Mouse (Mus musculus) heart, adult 2 months (tissue): Measurements from ENCODE around the gene Mgmt.

Experiments
- CTCF ChIP-seq: fragments of 200-600 bp; IDR thresholded peaks from 2 replicates; pipeline ENCODE4 v1.8.1; 2022; ENCODE audit warnings: antibody characterized with exemption, mild to moderate bottlenecking, moderate library complexity
- POLR2A ChIP-seq: fragments of 200-500 bp; IDR thresholded peaks from 2 replicates; pipeline ENCODE4 v1.6.1; 2011; ENCODE audit warnings: mild to moderate bottlenecking, low read depth, low read length, control low read depth; ENCODE audit not compliant: insufficient read depth

DNA sequence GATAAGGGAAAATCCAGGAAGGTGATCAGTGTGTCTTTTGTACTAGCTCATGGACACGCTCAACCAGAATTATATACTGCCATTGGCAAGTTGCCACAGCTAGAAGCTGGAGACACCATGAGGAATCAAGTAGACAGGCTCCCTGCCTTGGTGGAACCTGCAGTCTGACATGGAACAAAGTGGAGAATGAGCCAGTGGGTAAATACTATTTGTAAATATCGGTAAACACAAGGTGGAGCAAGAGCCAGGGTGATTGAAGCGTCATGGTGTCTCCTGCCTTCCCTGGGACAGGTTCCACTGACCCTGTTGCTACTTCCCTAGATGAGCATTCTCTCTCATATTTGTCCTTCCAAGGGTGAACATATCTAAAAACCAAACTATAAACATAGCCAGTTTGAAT lies 44.6 kb upstream of the Mgmt start:
- TF ChIP-seq CTCF, result no peak
- no peak for TF ChIP-seq POLR2A
